In genomic region chr16:38009041-38009825, GRCm38 (mm10) we compare ENCODE assay signal across 26 mouse cellular contexts.
DNase-seq lines count a peak whose midpoint lies in the region; ATAC-seq lines count a peak whose summit lies in the region.
"Had no signal": no experiment of that assay in that cellular context is flagged by ENCODE, and none has a peak within 500 bp of the region (broad histone marks: within the 10 kb centered on the region; RNA-seq: fewer than 3 reads in every experiment).

No protein-coding gene starts in this region.

- no peak for ATAC-seq in neural tube, embryonic 15.5 days (ENCODE audit: low FRiP score)
- ATAC-seq: forebrain, embryonic 16.5 days; hindbrain, postnatal 0 days; midbrain, embryonic 13.5 days had no signal

- peak; percentile 10 to 15 for DNase-seq in cerebellum, adult 18-20 months
- no peak for DNase-seq in cerebellum, postnatal 4 days (ENCODE audit: low spot score in 2 of 2)
- DNase-seq in heart, embryonic 10.5 days (ENCODE audit: low spot score), result peak; percentile 64
- DNase-seq in heart, postnatal 4 days, result no peak
- peak; percentile 9 for DNase-seq in neural tube, embryonic 10.5 days (ENCODE audit: extremely low spot score, low spot score)
- no peak for DNase-seq in gastrocnemius, postnatal 14 days
- DNase-seq: gastrocnemius, postnatal 10 days; heart, adult 2 months; heart, postnatal 10 days; kidney, adult 11 months; kidney, postnatal 36 days; layer of hippocampus, postnatal 36 days; lung, embryonic 14.5 days; retina, postnatal 1 day; right cerebral cortex, postnatal 25 days; thymus, adult 18-20 months; thymus, postnatal 4 days had no signal

- no peak overlapping the region for H3K4me3 ChIP-seq in heart, embryonic 10.5 days
- no peak overlapping the region for H3K4me3 ChIP-seq in neural tube, embryonic 15.5 days (replicated peaks)
- H3K4me3 ChIP-seq: forebrain, embryonic 10.5 days; heart, adult 2 months; kidney, embryonic 15.5 days; limb, embryonic 13.5 days; midbrain, embryonic 13.5 days; neural tube, embryonic 12.5 days had no signal

- H3K27me3 ChIP-seq in heart, embryonic 10.5 days (ENCODE audit: insufficient read depth, poor library complexity, severe bottlenecking), result no peaks in the 10 kb centered on the region
- no peaks in the 10 kb centered on the region for H3K27me3 ChIP-seq in neural tube, embryonic 15.5 days (replicated peaks)
- H3K27me3 ChIP-seq: kidney, embryonic 15.5 days; limb, embryonic 13.5 days; midbrain, embryonic 13.5 days; neural tube, embryonic 12.5 days had no signal

- no peak overlapping the region for H3K4me2 ChIP-seq in neural tube, embryonic 15.5 days
- H3K4me2 ChIP-seq: kidney, embryonic 15.5 days; limb, embryonic 13.5 days; lung, embryonic 14.5 days; midbrain, embryonic 13.5 days; neural tube, embryonic 12.5 days had no signal

- no peak overlapping the region for H3K27ac ChIP-seq in heart, embryonic 10.5 days
- H3K27ac ChIP-seq in neural tube, embryonic 15.5 days (replicated peaks), result no peak overlapping the region
- H3K27ac ChIP-seq: forebrain, embryonic 10.5 days; heart, adult 2 months; hindbrain, postnatal 0 days; kidney, embryonic 15.5 days; limb, embryonic 13.5 days; liver, embryonic 14.5 days; midbrain, embryonic 13.5 days; neural tube, embryonic 12.5 days had no signal

- no peak overlapping the region for H3K9ac ChIP-seq in neural tube, embryonic 15.5 days (replicated peaks)
- H3K9ac ChIP-seq: kidney, embryonic 15.5 days; limb, embryonic 13.5 days; liver, embryonic 14.5 days; lung, embryonic 14.5 days; midbrain, embryonic 13.5 days; neural tube, embryonic 12.5 days had no signal

- H3K9me3 ChIP-seq in heart, embryonic 10.5 days, result no peaks in the 10 kb centered on the region
- no peaks in the 10 kb centered on the region for H3K9me3 ChIP-seq in neural tube, embryonic 15.5 days (replicated peaks)
- H3K9me3 ChIP-seq: forebrain, embryonic 10.5 days; kidney, embryonic 15.5 days; limb, embryonic 13.5 days; midbrain, embryonic 13.5 days; neural tube, embryonic 12.5 days had no signal

- H3K4me1 ChIP-seq in heart, embryonic 10.5 days, result peaks cover 20% of the 10 kb centered on the region; the same call in 1 of the 2 replicates
- no peaks in the 10 kb centered on the region for H3K4me1 ChIP-seq in neural tube, embryonic 15.5 days
- H3K4me1 ChIP-seq: forebrain, embryonic 10.5 days; kidney, embryonic 15.5 days; limb, embryonic 13.5 days; midbrain, embryonic 13.5 days had no signal

- intact Hi-C loops in gastrocnemius, postnatal 14 days (cut with DNase I; ENCODE audit: low total_unique reads), result no loop called here

- H3K36me3 ChIP-seq in heart, embryonic 10.5 days, result no peaks in the 10 kb centered on the region
- no peaks in the 10 kb centered on the region for H3K36me3 ChIP-seq in neural tube, embryonic 15.5 days
- H3K36me3 ChIP-seq: forebrain, embryonic 10.5 days; kidney, embryonic 15.5 days; limb, embryonic 13.5 days had no signal

- WGBS in heart, embryonic 10.5 days, result 67% methylated on average over 14 of the region's 14 CpGs
- 88% methylated on average over 14 of the region's 14 CpGs for WGBS in neural tube, embryonic 15.5 days

Comparison
In these comparisons a context has a peak if more than half of its experiments do, and no peak if none do; other contexts are left out.
1. DNase-seq: peak in cerebellum, adult 18-20 months (2 of 2), heart, embryonic 10.5 days (single experiment) and neural tube, embryonic 10.5 days (single experiment); none in cerebellum, postnatal 4 days (0 of 2), heart, postnatal 4 days (single experiment) and gastrocnemius, postnatal 14 days (single experiment).